Mouse (Mus musculus) neural tube, embryonic 11.5 days (tissue): ENCODE data around the gene Tec. TPM values are rescaled to one million over a fixed set of nuclear protein-coding genes. Genes with fewer than 3 reads are reported as not detected.
A peak's percentile ranks its signal among the peaks of the same experiment; 100 is the strongest.
"Not testable (repeated sequence)": the region's sequence is repeated elsewhere in the genome, so short reads cannot be mapped to it uniquely, and the experiment has no call there.

Source experiments
- ATAC-seq: fragments of 200-750 bp; cut with Nextera tagmentation; 2 replicates; pipeline ENCODE4 v1.8.0; 2017; ENCODE audit warnings: moderate number of reproducible peaks, mild to moderate bottlenecking, moderate TSS enrichment, moderate library complexity; ENCODE audit not compliant: insufficient read depth, low FRiP score, low TSS enrichment
- DNase-seq: peaks from one replicate; pipeline ENCODE4 v3.0.0-alpha.2; 2015; ENCODE audit warnings: low spot score
- H3K27ac ChIP-seq: fragments of 300-500 bp; sonication (generic); 2 replicates; pipeline ENCODE4 v1.5.1; 2014; ENCODE audit warnings: low read depth, mild to moderate bottlenecking, low read length
- H3K27me3 ChIP-seq: fragments of 300-500 bp; sonication (generic); 2 replicates; pipeline ENCODE4 v1.6.1; 2014; ENCODE audit warnings: mild to moderate bottlenecking, low read length, mixed read lengths; ENCODE audit not compliant: control insufficient read depth, insufficient read depth
- H3K36me3 ChIP-seq: fragments of 300-500 bp; sonication (generic); 2 replicates; pipeline ENCODE4 v1.6.1; 2014; ENCODE audit warnings: mild to moderate bottlenecking, low read length, moderate library complexity, mixed read lengths; ENCODE audit not compliant: control insufficient read depth, insufficient read depth
- H3K4me1 ChIP-seq: fragments of 300-500 bp; sonication (generic); 2 replicates; pipeline ENCODE4 v1.6.1; 2014; ENCODE audit warnings: low read length, mixed read lengths; ENCODE audit not compliant: control insufficient read depth, insufficient read depth
- H3K4me2 ChIP-seq: fragments of 300-500 bp; sonication (generic); 2 replicates; pipeline ENCODE4 v1.6.1; 2014; ENCODE audit warnings: low read depth, mild to moderate bottlenecking, moderate library complexity
- H3K4me3 ChIP-seq: fragments of 300-500 bp; sonication (generic); 2 replicates; pipeline ENCODE4 v1.5.1; 2014; ENCODE audit warnings: low read depth, low read length
- H3K9ac ChIP-seq: fragments of 300-500 bp; sonication (generic); 2 replicates; pipeline ENCODE4 v1.6.1; 2014; ENCODE audit warnings: mild to moderate bottlenecking, low read length
- H3K9me3 ChIP-seq: fragments of 300-500 bp; sonication (generic); 2 replicates; pipeline ENCODE4 v1.6.1; 2016; ENCODE audit warnings: low read length; ENCODE audit not compliant: control insufficient read depth
- WGBS: fragments of 180-500 bp; shearing (Covaris S2); extraction: QIAGEN DNeasy Blood & Tissue Kit; methylation state at CpG from one replicate; pipeline ENCODE4 v1.1.7; 2014; 5-methylcytosine and 5-hydroxymethylcytosine counted together
- polyA plus RNA-seq: library from polyadenylated mRNA; unstranded; fragments of >200 nt; fragmentation: Nextera tagmentation; extraction: Ambion mirVana; gene quantifications from 2 replicates; pipeline ENCODE4 v1.2.1, GENCODE M21; 2014

Tec gene
- polyA plus RNA-seq, 1 experiment from 2014 or later = 7.8 TPM

DNA sequence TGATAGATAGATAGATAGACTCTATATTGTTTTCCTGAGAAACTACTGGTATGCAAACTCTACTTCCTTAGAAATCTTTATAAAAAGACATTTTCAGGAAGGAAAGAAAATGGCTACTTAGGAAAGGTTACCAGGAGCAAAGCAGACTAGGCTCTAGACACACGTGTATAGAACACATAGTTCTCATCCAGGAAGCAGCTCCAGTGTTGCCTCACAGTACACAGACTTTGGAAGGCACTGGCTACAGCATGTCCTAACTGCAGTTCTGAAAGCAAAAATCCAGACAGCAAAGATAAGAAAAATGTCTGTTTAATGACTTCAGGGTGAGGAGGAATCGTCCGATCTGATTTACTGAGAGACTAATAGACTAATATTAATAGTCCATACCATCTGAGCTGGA lies 41.8 kb downstream of the Tec start:
- Histone ChIP-seq H3K4me3 (no peak overlapping the region), H3K36me3 (no peaks in the 10 kb centered on the region), H3K9me3 (no peaks in the 10 kb centered on the region), H3K4me1 (no peaks in the 10 kb centered on the region), H3K27ac (no peak overlapping the region), H3K4me2 (no peak overlapping the region), H3K9ac (no peak overlapping the region), H3K27me3 (no peaks in the 10 kb centered on the region)
- DNase-seq (no peak), ATAC-seq (no peak)
- 89% methylated on average over 3 of the region's 3 CpGs for WGBS

DNA sequence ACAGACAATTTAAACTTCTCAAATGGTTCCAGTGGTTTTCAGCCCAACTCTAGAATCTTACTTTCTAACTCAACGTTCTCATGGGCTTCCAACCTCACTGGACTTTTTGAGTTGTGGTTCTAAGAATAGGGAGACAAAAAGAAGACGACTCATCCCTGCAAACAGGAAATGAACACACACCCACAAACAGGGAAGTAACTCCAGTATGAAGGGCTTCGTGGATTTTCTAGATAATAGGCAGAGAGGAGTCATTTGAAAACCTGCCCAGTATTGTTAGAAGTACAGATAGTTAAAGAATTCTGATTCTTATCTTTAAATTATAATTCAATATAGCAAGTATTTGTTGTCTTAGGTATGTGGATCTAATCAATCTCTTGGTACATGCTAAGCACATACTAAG lies 47.6 kb downstream of the Tec start:
- no peak overlapping the region for H3K27ac ChIP-seq
- H3K4me1 ChIP-seq = peaks cover 7% of the 10 kb centered on the region; the same call in 1 of the 2 replicates
- no peak overlapping the region for H3K4me2 ChIP-seq
- ATAC-seq = no peak
- no peak for DNase-seq
- H3K4me3 ChIP-seq = no peak overlapping the region
- WGBS = 72% methylated on average over 3 of the region's 3 CpGs
- H3K27me3 ChIP-seq = no peaks in the 10 kb centered on the region
- no peak overlapping the region for H3K9ac ChIP-seq
- H3K36me3 ChIP-seq = no peaks in the 10 kb centered on the region
- no peaks in the 10 kb centered on the region for H3K9me3 ChIP-seq

DNA sequence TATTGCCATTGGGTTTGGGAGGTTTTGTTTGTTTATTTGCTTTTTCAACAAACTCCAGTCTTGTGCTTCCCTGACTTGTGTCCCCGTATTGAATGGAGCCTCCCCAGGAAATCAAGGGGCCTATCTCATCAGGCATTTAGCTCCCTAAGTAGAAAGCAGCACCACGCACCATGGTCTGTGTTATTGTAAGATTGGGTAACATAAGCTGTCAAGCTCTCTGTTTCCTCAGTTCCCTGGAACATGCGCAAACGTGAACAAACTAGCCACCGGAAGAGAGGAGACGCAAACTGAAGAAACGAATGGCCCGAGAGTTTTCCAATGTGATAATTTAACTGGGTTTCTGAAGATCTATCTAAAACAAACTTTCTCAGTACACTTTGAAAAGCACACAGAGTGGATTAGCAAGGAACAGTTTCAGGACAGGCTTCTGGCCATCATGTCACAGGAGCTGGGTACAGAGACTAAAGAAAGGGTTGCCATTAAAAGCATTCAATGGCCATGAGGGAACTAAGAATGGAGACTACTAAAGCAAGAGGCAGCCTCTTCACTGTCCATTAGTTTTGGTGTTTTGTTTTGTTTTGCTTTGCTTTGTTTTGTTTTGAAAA lies 48.1 kb downstream of the Tec start:
- DNase-seq (no peak), ATAC-seq (no peak)
- whole genome bisulfite sequencing = 88% methylated on average over 8 of the region's 8 CpGs
- no peaks in the 10 kb centered on the region for H3K9me3 ChIP-seq
- H3K27ac ChIP-seq = no peak overlapping the region
- no peak overlapping the region for H3K9ac ChIP-seq
- no peak overlapping the region for H3K4me2 ChIP-seq
- H3K4me1 ChIP-seq = peaks cover 7% of the 10 kb centered on the region; the same call in 1 of the 2 replicates
- no peaks in the 10 kb centered on the region for H3K36me3 ChIP-seq
- H3K27me3 ChIP-seq = no peaks in the 10 kb centered on the region
- H3K4me3 ChIP-seq = no peak overlapping the region

DNA sequence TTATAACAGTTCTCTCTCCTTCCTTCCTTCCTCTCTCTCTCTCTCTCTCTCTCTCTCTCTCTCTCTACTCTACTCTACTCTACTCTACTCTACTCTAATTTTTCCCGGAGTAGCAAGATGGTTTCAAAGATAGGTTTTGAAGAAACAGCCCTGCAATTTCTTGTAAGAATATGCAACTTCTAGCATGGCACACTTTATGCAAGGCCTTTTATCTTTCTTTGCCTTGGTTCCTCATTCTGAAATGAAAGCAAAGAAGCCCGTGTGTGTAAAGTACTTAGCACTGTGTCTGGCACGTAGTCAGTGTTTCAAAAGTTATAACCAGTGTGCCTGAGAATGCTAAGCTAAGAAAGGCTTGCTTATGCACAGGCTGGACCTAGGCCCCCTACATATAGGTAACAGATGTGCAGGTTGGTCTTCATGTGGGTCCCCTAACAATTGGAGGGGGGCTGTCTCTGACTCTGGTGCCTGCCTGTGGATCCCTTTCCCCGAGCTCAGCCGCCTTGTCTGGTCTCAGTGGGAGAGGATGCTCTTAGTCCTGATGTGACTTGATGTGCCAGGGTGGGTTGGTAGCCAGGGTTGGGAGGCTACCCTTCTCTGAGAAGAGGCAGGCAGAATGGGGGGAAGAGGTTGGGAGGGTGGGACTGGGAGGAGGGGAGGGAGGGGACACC lies 49.6 kb downstream of the Tec start:
- DNase-seq = no peak
- no peak overlapping the region for H3K4me2 ChIP-seq

DNA sequence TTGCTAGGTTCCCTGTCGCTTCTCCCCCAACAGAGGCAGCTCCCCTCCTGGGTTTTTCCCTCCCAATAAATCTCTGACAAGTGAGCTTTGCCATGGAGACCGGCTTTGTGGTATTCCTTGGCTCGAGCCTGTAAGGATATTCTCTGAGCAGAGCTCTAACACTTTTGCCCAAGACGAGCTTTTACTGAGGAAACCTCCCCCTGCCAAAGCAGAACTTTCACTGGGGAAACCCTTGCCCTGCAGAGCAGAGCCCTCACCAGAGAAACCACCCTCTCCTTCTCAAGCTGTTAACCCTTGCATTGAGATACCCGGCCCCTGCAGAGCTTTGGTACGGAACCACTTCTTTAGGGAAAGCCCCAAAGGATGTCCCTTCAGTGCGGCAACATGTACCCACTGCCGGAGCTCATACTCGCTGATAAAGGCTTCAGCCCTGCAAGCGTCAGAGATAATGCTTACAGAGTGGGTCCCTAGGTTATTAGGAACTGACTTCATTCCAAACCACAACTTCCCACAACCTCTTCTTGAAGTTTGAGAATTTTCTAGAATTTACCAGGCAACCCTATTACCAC lies 50.7 kb downstream of the Tec start:
- WGBS = 27% methylated on average over 10 of the region's 10 CpGs

More for the DNA sequence above, 49.6 kb downstream of the Tec start:
- Histone ChIP-seq H3K27me3 (no peaks in the 10 kb centered on the region), H3K36me3 (no peaks in the 10 kb centered on the region), H3K27ac (no peak overlapping the region), H3K9me3 (no peaks in the 10 kb centered on the region), H3K9ac (no peak overlapping the region), H3K4me1 (peaks cover 7% of the 10 kb centered on the region; the same call in 1 of the 2 replicates), H3K4me3 (no peak overlapping the region)
- 87% methylated on average over 5 of the region's 5 CpGs for WGBS
- no peak for ATAC-seq

DNA sequence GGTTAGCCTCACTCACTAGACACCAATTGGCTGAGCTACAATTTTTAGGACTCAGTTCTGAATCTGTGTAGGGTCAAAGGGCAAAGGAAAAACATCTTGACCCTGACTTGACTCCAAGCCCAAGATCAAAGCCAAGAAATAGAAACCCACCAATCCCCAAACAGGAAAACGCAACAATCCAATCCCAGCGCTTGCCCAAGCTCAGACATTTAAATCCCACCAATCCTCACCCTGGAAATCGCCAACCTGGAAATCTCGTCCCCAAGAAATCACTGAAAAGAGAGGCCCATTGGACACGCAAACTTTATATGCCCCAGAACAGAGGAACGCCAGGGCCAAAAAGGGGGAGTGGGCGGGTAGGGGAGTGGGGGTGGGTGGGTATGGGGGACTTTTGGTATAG lies 51.3 kb downstream of the Tec start:
- H3K9ac ChIP-seq, H3K9me3 ChIP-seq, H3K36me3 ChIP-seq, H3K27me3 ChIP-seq, H3K27ac ChIP-seq, H3K4me3 ChIP-seq, H3K4me2 ChIP-seq, H3K4me1 ChIP-seq: not testable (repeated sequence)
- WGBS = 55% methylated on average over 5 of the region's 7 CpGs
- ATAC-seq (peak; percentile 56), DNase-seq (peak; percentile 26)

More for the DNA sequence above, 50.7 kb downstream of the Tec start:
- Histone ChIP-seq H3K9ac (no peak overlapping the region), H3K4me1 (peaks cover 7% of the 10 kb centered on the region; the same call in 1 of the 2 replicates), H3K27me3 (no peaks in the 10 kb centered on the region), H3K36me3 (no peaks in the 10 kb centered on the region), H3K4me2 (peak overlapping the region; percentile 16; the same call in 1 of the 2 replicates), H3K4me3 (no peak overlapping the region), H3K27ac (no peak overlapping the region; the same call in 1 of the 2 replicates), H3K9me3 (no peaks in the 10 kb centered on the region)
- peak; percentile 61 for ATAC-seq
- peak; percentile 42 for DNase-seq

DNA sequence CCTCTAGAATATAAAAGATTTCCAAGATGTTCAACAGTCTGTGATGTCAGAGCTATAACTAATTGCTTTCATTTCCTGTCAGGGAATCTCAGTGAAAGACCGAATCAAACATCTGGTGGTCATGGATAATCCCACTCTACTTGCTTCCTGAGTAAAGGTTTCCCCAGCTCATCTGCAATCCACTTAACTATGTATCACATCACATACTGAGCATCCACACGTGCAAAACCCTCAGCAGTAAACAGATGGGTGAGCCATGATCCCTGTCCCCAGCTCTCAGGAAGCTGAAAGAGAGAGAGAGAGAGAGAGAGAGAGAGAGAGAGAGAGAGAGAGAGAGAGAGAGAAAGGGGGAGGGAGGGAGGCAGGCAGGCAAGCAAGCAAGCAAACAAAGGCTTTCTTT lies 51.8 kb downstream of the Tec start:
- H3K4me1 ChIP-seq = peaks cover 7% of the 10 kb centered on the region; the same call in 1 of the 2 replicates
- no peak overlapping the region for H3K4me3 ChIP-seq
- WGBS = 30% methylated on average over 2 of the region's 2 CpGs
- H3K27ac ChIP-seq = no peak overlapping the region
- ATAC-seq (no peak), DNase-seq (no peak)
- no peaks in the 10 kb centered on the region for H3K9me3 ChIP-seq
- no peaks in the 10 kb centered on the region for H3K36me3 ChIP-seq
- H3K9ac ChIP-seq = no peak overlapping the region
- no peaks in the 10 kb centered on the region for H3K27me3 ChIP-seq
- no peak overlapping the region for H3K4me2 ChIP-seq

DNA sequence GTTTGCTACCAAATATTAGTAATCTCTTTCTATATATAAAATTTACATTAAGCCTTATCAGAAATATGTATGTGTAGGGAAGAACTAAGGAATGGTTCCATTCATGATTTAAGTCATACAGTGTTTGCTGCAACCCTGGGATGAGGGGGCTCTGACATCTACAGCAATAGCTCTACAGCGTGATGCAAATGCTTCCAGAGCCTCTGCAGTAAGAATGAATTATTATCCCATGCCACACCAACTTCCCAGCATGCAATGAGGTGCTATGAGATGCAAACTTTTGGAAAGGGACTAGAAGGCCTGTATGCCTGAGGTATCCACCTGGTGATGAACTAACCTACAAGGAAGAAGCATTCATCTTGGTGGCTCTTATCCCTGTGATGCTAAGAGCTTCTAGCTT lies 52.2 kb downstream of the Tec start:
- Histone ChIP-seq H3K4me1 (peaks cover 7% of the 10 kb centered on the region; the same call in 1 of the 2 replicates), H3K9ac (no peak overlapping the region), H3K27ac (no peak overlapping the region), H3K4me2 (no peak overlapping the region), H3K36me3 (no peaks in the 10 kb centered on the region), H3K9me3 (no peaks in the 10 kb centered on the region), H3K27me3 (no peaks in the 10 kb centered on the region), H3K4me3 (no peak overlapping the region)
- no peak for ATAC-seq
- DNase-seq = no peak
- 40% methylated on average over 1 of the region's 1 CpGs for WGBS

DNA sequence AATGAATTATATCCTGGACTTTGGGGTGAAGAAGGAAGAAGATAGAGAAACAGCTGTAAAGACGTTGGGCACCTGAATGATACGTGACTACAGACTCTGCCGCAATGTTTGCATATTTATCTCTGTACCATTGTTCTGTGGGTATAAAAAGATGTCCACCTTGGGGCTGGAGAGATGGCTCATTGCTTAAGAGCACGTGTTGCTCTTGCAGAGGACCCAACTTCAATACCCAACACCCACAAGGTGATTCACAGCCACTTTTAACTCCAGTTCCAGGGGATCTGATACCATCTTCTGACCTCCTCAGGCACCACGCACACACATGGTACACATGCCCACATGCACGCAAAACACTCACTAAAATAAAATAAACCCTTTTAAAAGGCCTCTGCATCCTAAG lies 52.9 kb downstream of the Tec start:
- Histone ChIP-seq H3K36me3 (no peaks in the 10 kb centered on the region), H3K27me3 (no peaks in the 10 kb centered on the region), H3K4me3 (no peak overlapping the region), H3K4me2 (no peak overlapping the region), H3K27ac (no peak overlapping the region), H3K9me3 (no peaks in the 10 kb centered on the region), H3K4me1 (peaks cover 7% of the 10 kb centered on the region; the same call in 1 of the 2 replicates), H3K9ac (no peak overlapping the region)
- no peak for ATAC-seq
- WGBS = 93% methylated on average over 6 of the region's 6 CpGs
- no peak for DNase-seq
